Mouse (Mus musculus) CH12.LX (cell line): ENCODE results near the gene Lmtk2. TPM values are rescaled to one million over a fixed set of nuclear protein-coding genes. Genes with fewer than 3 reads are reported as not detected.

ENCODE experiments used
- DNase-seq: peaks from one replicate; pipeline ENCODE4 v3.0.0-alpha.2; 2013; ENCODE audit errors: extremely low read depth
- H3K27ac ChIP-seq: 2 replicates; pipeline ENCODE4 v1.5.1; 2012; ENCODE audit warnings: low read depth, mild to moderate bottlenecking, control low read depth, moderate library complexity; ENCODE audit not compliant: insufficient read depth
- H3K27me3 ChIP-seq: replicated peaks from 2 replicates; pipeline ENCODE3; 2012; ENCODE audit warnings: inconsistent platforms
- H3K36me3 ChIP-seq, 2 experiments: replicated peaks in 1 of 2; 2 replicates each; pipeline versions ENCODE3 to v1.6.1; 2012; ENCODE audit warnings: inconsistent platforms in 1 of 2, low read length in 1 of 2, mild to moderate bottlenecking in 1 of 2, mixed read lengths in 1 of 2, moderate library complexity in 1 of 2; ENCODE audit not compliant: control insufficient read depth in 1 of 2, insufficient read depth in 1 of 2
- H3K4me1 ChIP-seq, 2 experiments: 2 replicates each; pipeline ENCODE4 v1.6.1; 2012; ENCODE audit warnings: inconsistent platforms in 1 of 2, moderate library complexity in 1 of 2; ENCODE audit not compliant: insufficient read depth in 2 of 2, control insufficient read depth in 1 of 2
- H3K4me2 ChIP-seq: 2 replicates; pipeline ENCODE4 v1.6.1; 2012; ENCODE audit warnings: low read depth, mild to moderate bottlenecking, control low read depth; ENCODE audit not compliant: poor library complexity, insufficient read depth, severe bottlenecking
- H3K4me3 ChIP-seq, 3 experiments: fragments of 150-350 bp in 1 of 3; sonication (generic) in 1 of 3; replicated peaks in 1 of 3; 2 replicates each; pipeline versions ENCODE3 to v1.5.1; 2011 to 2012; ENCODE audit warnings: low read depth in 2 of 3, low read length in 2 of 3, mild to moderate bottlenecking in 2 of 3, moderate library complexity in 2 of 3, control low read depth in 1 of 3, improper control_type of control experiment in 1 of 3, inconsistent platforms in 1 of 3, mixed read lengths in 1 of 3; ENCODE audit not compliant: poor library complexity in 1 of 3
- H3K79me2 ChIP-seq: replicated peaks from 2 replicates; pipeline ENCODE4 v1.6.1; 2012; ENCODE audit warnings: mild to moderate bottlenecking, moderate library complexity; ENCODE audit not compliant: control insufficient read depth, poor library complexity, insufficient read depth, severe bottlenecking; ENCODE audit errors: extremely low read depth
- H3K9ac ChIP-seq: 2 replicates; pipeline ENCODE4 v1.6.1; 2012; ENCODE audit warnings: low read depth, mild to moderate bottlenecking, control low read depth, moderate library complexity; ENCODE audit not compliant: insufficient read depth
- H3K9me3 ChIP-seq: replicated peaks from 2 replicates; pipeline ENCODE3; 2012; ENCODE audit warnings: low read length, inconsistent platforms, mixed read lengths
- CHD2 ChIP-seq: IDR thresholded peaks from 2 replicates; pipeline ENCODE4 v1.6.1; 2011; ENCODE audit warnings: low read length, improper control_type of control experiment
- CTCF ChIP-seq, 2 experiments: IDR thresholded peaks in 1 of 2; conservative IDR thresholded peaks in 1 of 2; 2 replicates each; pipeline ENCODE4 v1.5.1; 2011 to 2012; ENCODE audit warnings: low read depth in 2 of 2, low read length in 2 of 2, improper control_type of control experiment in 1 of 2, inconsistent platforms in 1 of 2, mild to moderate bottlenecking in 1 of 2, moderate library complexity in 1 of 2
- E2F4 ChIP-seq: IDR thresholded peaks from 2 replicates; pipeline ENCODE4 v1.6.1; 2011; ENCODE audit warnings: low read depth, low read length, improper control_type of control experiment; ENCODE audit not compliant: insufficient replicate concordance
- ELF1 ChIP-seq: IDR thresholded peaks from 2 replicates; pipeline ENCODE4 v1.6.1; 2014; ENCODE audit warnings: low read depth, mild to moderate bottlenecking, inconsistent platforms, low read length, improper control_type of control experiment
- EP300 ChIP-seq: IDR thresholded peaks from 2 replicates; pipeline ENCODE4 v1.6.1; 2011; ENCODE audit warnings: low read length, improper control_type of control experiment
- HCFC1 ChIP-seq: IDR thresholded peaks from 2 replicates; pipeline ENCODE4 v1.6.1; 2012; ENCODE audit warnings: low read depth, mild to moderate bottlenecking, inconsistent platforms, low read length, improper control_type of control experiment
- JUN ChIP-seq: IDR thresholded peaks from 2 replicates; pipeline ENCODE4 v1.6.1; 2011; ENCODE audit warnings: low read depth, mild to moderate bottlenecking, low read length, improper control_type of control experiment, moderate library complexity; ENCODE audit not compliant: insufficient read depth
- KAT2A ChIP-seq: IDR thresholded peaks from 2 replicates; pipeline ENCODE4 v1.6.1; 2012; ENCODE audit warnings: low read length, improper control_type of control experiment, inconsistent platforms; ENCODE audit not compliant: insufficient replicate concordance
- MAFK ChIP-seq: IDR thresholded peaks from 2 replicates; pipeline ENCODE4 v1.6.1; 2011; ENCODE audit warnings: low read length, improper control_type of control experiment; ENCODE audit not compliant: insufficient replicate concordance
- MAX ChIP-seq: IDR thresholded peaks from 2 replicates; pipeline ENCODE4 v1.6.1; 2011; ENCODE audit warnings: low read length, improper control_type of control experiment
- NRF1 ChIP-seq: IDR thresholded peaks from 2 replicates; pipeline ENCODE4 v1.6.1; 2014; ENCODE audit warnings: low read depth, mild to moderate bottlenecking, inconsistent platforms, low read length, improper control_type of control experiment, moderate library complexity
- PAX5 ChIP-seq: IDR thresholded peaks from 2 replicates; pipeline ENCODE4 v1.6.1; 2012; ENCODE audit warnings: low read length, inconsistent platforms, mixed read lengths
- POLR2AphosphoS2 ChIP-seq: IDR thresholded peaks from 2 replicates; pipeline ENCODE4 v1.6.1; 2011; ENCODE audit warnings: low read depth, low read length, improper control_type of control experiment
- RCOR1 ChIP-seq: conservative IDR thresholded peaks from 2 replicates; pipeline ENCODE4 v1.6.1; 2012; ENCODE audit warnings: low read depth, mild to moderate bottlenecking, inconsistent platforms, low read length, improper control_type of control experiment
- TBP ChIP-seq: conservative IDR thresholded peaks from 2 replicates; pipeline ENCODE4 v1.6.1; 2011; ENCODE audit warnings: low read depth, low read length, improper control_type of control experiment
- TCF12 ChIP-seq: IDR thresholded peaks from 2 replicates; pipeline ENCODE4 v1.6.1; 2014; ENCODE audit warnings: low read depth, mild to moderate bottlenecking, inconsistent platforms, low read length, improper control_type of control experiment
- UBTF ChIP-seq: IDR thresholded peaks from 2 replicates; pipeline ENCODE4 v1.6.1; 2012; ENCODE audit warnings: low read depth, mild to moderate bottlenecking, inconsistent platforms, low read length, improper control_type of control experiment, moderate library complexity
- USF1 ChIP-seq: IDR thresholded peaks from 2 replicates; pipeline ENCODE4 v1.6.1; 2014; ENCODE audit warnings: low read depth, mild to moderate bottlenecking, inconsistent platforms, low read length, improper control_type of control experiment
- ZC3H11A ChIP-seq: IDR thresholded peaks from 2 replicates; pipeline ENCODE4 v1.6.1; 2012; ENCODE audit warnings: low read depth, mild to moderate bottlenecking, inconsistent platforms, low read length, improper control_type of control experiment
- ZMIZ1 ChIP-seq: IDR thresholded peaks from 2 replicates; pipeline ENCODE4 v1.6.1; 2012; ENCODE audit warnings: low read depth, mild to moderate bottlenecking, inconsistent platforms, low read length, improper control_type of control experiment
- ZNF384 ChIP-seq: IDR thresholded peaks from 2 replicates; pipeline ENCODE4 v1.6.1; 2012; ENCODE audit warnings: low read depth, low read length, improper control_type of control experiment, inconsistent platforms
- dilution Hi-C: fragments of 300-500 bp; cut with MboI; formaldehyde crosslinking; loops from 2 replicates; pipeline ENCODE4 v1.14.3; 2020; ENCODE audit warnings: low sequenced_read_pairs; ENCODE audit not compliant: extremely low pct_unique_long_range_greater_than_20kb, extremely low pct_ligation_motif_present
- in situ Hi-C: fragments of 300-500 bp; cut with MboI; formaldehyde crosslinking; loops from 3 replicates; pipeline ENCODE4 v1.14.3; 2019; ENCODE audit warnings: low sequenced_read_pairs, low pct_ligation_motif_present, low pct_unique_long_range_greater_than_20kb, mixed read lengths
- polyA plus RNA-seq: library from polyadenylated mRNA; unstranded; fragments of >175 nt; gene quantifications from 2 replicates; pipeline ENCODE4 v1.2.1, GENCODE M21; 2012; ENCODE audit warnings: low read depth; ENCODE audit not compliant: insufficient read length
- total RNA-seq, 2 experiments: library from RNA; depleted of rRNA; stranded (reverse); fragments of 300-350 nt in 1 of 2; fragments of >200 nt in 1 of 2; gene quantifications; 2 replicates each; pipeline ENCODE4 v1.2.3; 2012 to 2014

The Lmtk2 gene
- total and polyA plus RNA-seq, 3 experiments = 5.1 to 10.1 (median 5.7) TPM

GRCm38 (mm10) chr5:144105070-144105469, 4.8 kb downstream of the Lmtk2 start:
- no peak for DNase-seq
- no peak for TF ChIP-seq HCFC1
- TF ChIP-seq KAT2A = no peak
- no peak for TF ChIP-seq JUN
- no peak for TF ChIP-seq MAX
- TF ChIP-seq TBP = no peak
- no peak for TF ChIP-seq ELF1
- TF ChIP-seq ZC3H11A = no peak
- TF ChIP-seq USF1 = no peak
- no peak for TF ChIP-seq CHD2
- TF ChIP-seq ZNF384 = no peak
- no peak for TF ChIP-seq ZMIZ1
- no peak for TF ChIP-seq PAX5
- no peak for TF ChIP-seq NRF1
- TF ChIP-seq E2F4 = no peak
- no peak for TF ChIP-seq TCF12
- no peak for TF ChIP-seq EP300
- in situ Hi-C loops = no loop called here
- H3K9ac ChIP-seq = no peak overlapping the region
- dilution Hi-C loops = no loop called here
- H3K27ac ChIP-seq = no peak overlapping the region
- H3K79me2 ChIP-seq = peaks cover 19% of the 10 kb centered on the region
- H3K4me1 ChIP-seq = peaks cover 4 to 22% of the 10 kb centered on the region in 2 experiments; a peak in 3 of 4 replicates
- H3K36me3 ChIP-seq = peaks cover 0 to 18% of the 10 kb centered on the region in 2 experiments
- no peak overlapping the region for H3K4me2 ChIP-seq
- no peaks in the 10 kb centered on the region for H3K27me3 ChIP-seq
- H3K4me3 ChIP-seq = no peak overlapping the region
- no peaks in the 10 kb centered on the region for H3K9me3 ChIP-seq

- H3K9ac ChIP-seq = no peak overlapping the region
- peaks cover 19% of the 10 kb centered on the region for H3K79me2 ChIP-seq
- TF ChIP-seq ZMIZ1 (no peak), ZC3H11A (no peak), JUN (no peak), CTCF (conservative IDR thresholded peaks at IDR 0.05 in 1 of 2, IDR thresholded peaks at IDR 0.05 in 1 of 2; ENCODE audit: low read depth in 2 of 2, low read length in 2 of 2) (no peak), CHD2 (no peak), PAX5 (no peak), RCOR1 (no peak), TCF12 (no peak), UBTF (no peak), MAFK (no peak), POLR2AphosphoS2 (no peak), ZNF384 (no peak)
- in situ Hi-C loops (no loop called here), dilution Hi-C loops (no loop called here)
- H3K27ac ChIP-seq = no peak overlapping the region
- DNase-seq = no peak
- no peaks in the 10 kb centered on the region for H3K9me3 ChIP-seq
- H3K4me2 ChIP-seq = no peak overlapping the region
- no peaks in the 10 kb centered on the region for H3K27me3 ChIP-seq
- H3K4me3 ChIP-seq = no peak overlapping the region
- peaks cover 0 to 22% of the 10 kb centered on the region in 2 experiments for H3K36me3 ChIP-seq
- H3K4me1 ChIP-seq = peaks cover 4 to 22% of the 10 kb centered on the region in 2 experiments; a peak in 3 of 4 replicates
Measured at GRCm38 (mm10) chr5:144105471-144106129, 5.4 kb downstream of the Lmtk2 start.
